Mouse (Mus musculus) limb, embryonic 15.5 days (tissue): Measurements from ENCODE around the gene Gm49369. TPM values are rescaled to one million over a fixed set of nuclear protein-coding genes. Genes with fewer than 3 reads are reported as not detected.

Source experiments
- ATAC-seq: fragments of 200-750 bp; cut with Nextera tagmentation; 2 replicates; pipeline ENCODE4 v1.8.0; 2017; ENCODE audit warnings: low read depth, moderate TSS enrichment; ENCODE audit not compliant: insufficient number of reproducible peaks, low FRiP score, low TSS enrichment
- H3K27ac ChIP-seq: fragments of 300-500 bp; sonication (generic); 2 replicates; pipeline ENCODE4 v1.5.1; 2015; ENCODE audit warnings: moderate library complexity, mild to moderate bottlenecking, inconsistent platforms
- H3K27me3 ChIP-seq: fragments of 300-500 bp; sonication (generic); 2 replicates; pipeline ENCODE4 v1.6.1; 2015; ENCODE audit warnings: inconsistent platforms
- H3K36me3 ChIP-seq: fragments of 300-500 bp; sonication (generic); 2 replicates; pipeline ENCODE4 v1.6.1; 2015; ENCODE audit warnings: inconsistent platforms
- H3K4me1 ChIP-seq: fragments of 300-500 bp; sonication (generic); 2 replicates; pipeline ENCODE4 v1.6.1; 2015; ENCODE audit warnings: inconsistent platforms
- H3K4me2 ChIP-seq: fragments of 300-500 bp; sonication (generic); 2 replicates; pipeline ENCODE4 v1.6.1; 2015; ENCODE audit warnings: mild to moderate bottlenecking, inconsistent platforms
- H3K4me3 ChIP-seq: fragments of 300-500 bp; sonication (generic); 2 replicates; pipeline ENCODE4 v1.5.1; 2015; ENCODE audit warnings: mild to moderate bottlenecking, inconsistent platforms
- H3K9ac ChIP-seq: fragments of 300-500 bp; sonication (generic); 2 replicates; pipeline ENCODE4 v1.6.1; 2015; ENCODE audit warnings: inconsistent platforms
- H3K9me3 ChIP-seq: fragments of 300-500 bp; sonication (generic); 2 replicates; pipeline ENCODE4 v1.6.1; 2016; ENCODE audit warnings: inconsistent platforms
- WGBS: fragments of 180-500 bp; shearing (Covaris S2); methylation state at CpG from one replicate; pipeline ENCODE4 v1.1.7; 2015; 5-methylcytosine and 5-hydroxymethylcytosine counted together
- polyA plus RNA-seq: library from polyadenylated mRNA; unstranded; fragments of >200 nt; fragmentation: Nextera tagmentation; extraction: Ambion mirVana; gene quantifications from 2 replicates; pipeline ENCODE4 v1.2.1, GENCODE M21; 2015

Gm49369 gene
- polyA plus RNA-seq, 1 experiment from 2014 or later: not detected

- H3K27me3 ChIP-seq: no peaks in the 10 kb centered on the region
- no peak for ATAC-seq
Measured at GRCm38 (mm10) chr7:142393191-142393590, 10.7 kb upstream of the Gm49369 start.

GRCm38 (mm10) chr7:142391609-142392008, 9.1 kb upstream of the Gm49369 start:
- Histone ChIP-seq H3K27me3 (no peaks in the 10 kb centered on the region), H3K9me3 (no peaks in the 10 kb centered on the region), H3K4me3 (no peak overlapping the region), H3K27ac (no peak overlapping the region), H3K4me1 (peaks cover 13% of the 10 kb centered on the region), H3K36me3 (no peaks in the 10 kb centered on the region), H3K4me2 (no peak overlapping the region), H3K9ac (no peak overlapping the region)
- 69% methylated on average over 4 of the region's 4 CpGs for WGBS
- ATAC-seq: no peak

More at GRCm38 (mm10) chr7:142393191-142393590, 10.7 kb upstream of the Gm49369 start:
- WGBS: 26% methylated on average over 4 of the region's 4 CpGs
- Histone ChIP-seq H3K9ac (no peak overlapping the region), H3K36me3 (no peaks in the 10 kb centered on the region), H3K4me1 (peaks cover 5% of the 10 kb centered on the region; the same call in 1 of the 2 replicates), H3K4me3 (no peak overlapping the region), H3K4me2 (no peak overlapping the region), H3K27ac (no peak overlapping the region), H3K9me3 (no peaks in the 10 kb centered on the region)

- Histone ChIP-seq H3K4me3 (no peak overlapping the region), H3K4me1 (peaks cover 18% of the 10 kb centered on the region), H3K9ac (no peak overlapping the region), H3K9me3 (no peaks in the 10 kb centered on the region), H3K27me3 (no peaks in the 10 kb centered on the region), H3K36me3 (no peaks in the 10 kb centered on the region), H3K27ac (no peak overlapping the region), H3K4me2 (no peak overlapping the region)
- 76% methylated on average over 3 of the region's 3 CpGs for WGBS
- ATAC-seq: no peak
Measured at GRCm38 (mm10) chr7:142391108-142391507, 8.6 kb upstream of the Gm49369 start.

GRCm38 (mm10) chr7:142389961-142390650, 7.6 kb upstream of the Gm49369 start:
- peaks cover 27% of the 10 kb centered on the region for H3K4me1 ChIP-seq
- no peak overlapping the region for H3K4me2 ChIP-seq
- no peak for ATAC-seq
- no peaks in the 10 kb centered on the region for H3K9me3 ChIP-seq
- WGBS: 91% methylated on average over 3 of the region's 3 CpGs
- H3K27me3 ChIP-seq: no peaks in the 10 kb centered on the region
- no peak overlapping the region for H3K9ac ChIP-seq
- H3K36me3 ChIP-seq: peaks cover 8% of the 10 kb centered on the region; the same call in 1 of the 2 replicates
- H3K27ac ChIP-seq: no peak overlapping the region
- no peak overlapping the region for H3K4me3 ChIP-seq

- H3K9me3 ChIP-seq: no peaks in the 10 kb centered on the region
- H3K27me3 ChIP-seq: no peaks in the 10 kb centered on the region
Measured at GRCm38 (mm10) chr7:142388740-142389139, 6.3 kb upstream of the Gm49369 start.

GRCm38 (mm10) chr7:142388198-142388597, 5.7 kb upstream of the Gm49369 start:
- no peak overlapping the region for H3K9ac ChIP-seq
- peaks cover 26% of the 10 kb centered on the region for H3K36me3 ChIP-seq
- H3K4me1 ChIP-seq: peaks cover 24% of the 10 kb centered on the region
- no peaks in the 10 kb centered on the region for H3K27me3 ChIP-seq
- H3K9me3 ChIP-seq: no peaks in the 10 kb centered on the region
- H3K4me3 ChIP-seq: peak overlapping the region; percentile 82
- peak overlapping the region; percentile 78 for H3K27ac ChIP-seq
- no peak for ATAC-seq
- H3K4me2 ChIP-seq: peak overlapping the region; percentile 83
- WGBS: 93% methylated on average over 1 of the region's 1 CpGs

More at GRCm38 (mm10) chr7:142388740-142389139, 6.3 kb upstream of the Gm49369 start:
- ATAC-seq: no peak
- Histone ChIP-seq H3K4me3 (no peak overlapping the region), H3K27ac (no peak overlapping the region), H3K36me3 (peaks cover 21% of the 10 kb centered on the region), H3K9ac (no peak overlapping the region), H3K4me1 (peaks cover 24% of the 10 kb centered on the region), H3K4me2 (no peak overlapping the region)
- 92% methylated on average over 2 of the region's 2 CpGs for WGBS

- Histone ChIP-seq H3K4me3 (peak within 1 kb of the TSS; percentile 82), H3K4me1 (peaks cover 24% of the 10 kb centered on the region), H3K9me3 (no peaks in the 10 kb centered on the region), H3K9ac (peak within 1 kb of the TSS; percentile 86), H3K36me3 (peaks cover 32% of the 10 kb centered on the region), H3K27me3 (no peaks in the 10 kb centered on the region), H3K4me2 (peak within 1 kb of the TSS; percentile 83), H3K27ac (peak within 1 kb of the TSS; percentile 78)
- WGBS: 0% methylated on average over 55 of the region's 55 CpGs
- peak; percentile 91 for ATAC-seq
Measured at GRCm38 (mm10) chr7:142387419-142388148, 5.1 kb upstream of the Gm49369 start, which contains the start of gene Ctsd. TSS of gene Ctsd (minus strand) at chr7:142388038.

GRCm38 (mm10) chr7:142386621-142387201, 4.2 kb upstream of the Gm49369 start:
- Histone ChIP-seq H3K27ac (peak overlapping the region; percentile 40; the same call in 1 of the 2 replicates), H3K4me1 (peaks cover 24% of the 10 kb centered on the region), H3K4me2 (peak overlapping the region; percentile 83), H3K9ac (peak overlapping the region; percentile 86), H3K9me3 (no peaks in the 10 kb centered on the region), H3K27me3 (no peaks in the 10 kb centered on the region), H3K36me3 (peaks cover 41% of the 10 kb centered on the region), H3K4me3 (peak overlapping the region; percentile 82)
- ATAC-seq: no peak
- WGBS: 54% methylated on average over 6 of the region's 6 CpGs

GRCm38 (mm10) chr7:142385742-142386403, 3.4 kb upstream of the Gm49369 start:
- H3K36me3 ChIP-seq: peaks cover 49% of the 10 kb centered on the region
- ATAC-seq: no peak

GRCm38 (mm10) chr7:142384306-142384705, 1.8 kb upstream of the Gm49369 start:
- peaks cover 65% of the 10 kb centered on the region for H3K36me3 ChIP-seq
- peaks cover 24% of the 10 kb centered on the region for H3K4me1 ChIP-seq

More at GRCm38 (mm10) chr7:142385742-142386403, 3.4 kb upstream of the Gm49369 start:
- H3K27me3 ChIP-seq: no peaks in the 10 kb centered on the region
- no peak overlapping the region for H3K27ac ChIP-seq
- peak overlapping the region; percentile 82; the same call in 1 of the 2 replicates for H3K4me3 ChIP-seq
- H3K9me3 ChIP-seq: no peaks in the 10 kb centered on the region
- H3K4me1 ChIP-seq: peaks cover 24% of the 10 kb centered on the region
- 96% methylated on average over 3 of the region's 3 CpGs for WGBS
- 0 out of 2 replicates have a peak overlapping the region, but pooled peaks have one; percentile 86 for H3K9ac ChIP-seq
- H3K4me2 ChIP-seq: peak overlapping the region; percentile 83

GRCm38 (mm10) chr7:142381175-142381574, 1.3 kb downstream of the Gm49369 start:
- H3K4me2 ChIP-seq: no peak overlapping the region
- H3K4me3 ChIP-seq: no peak overlapping the region
- WGBS: 90% methylated on average over 4 of the region's 4 CpGs
- peaks cover 96% of the 10 kb centered on the region for H3K36me3 ChIP-seq
- H3K9ac ChIP-seq: no peak overlapping the region
- ATAC-seq: no peak
- no peak overlapping the region for H3K27ac ChIP-seq
- no peaks in the 10 kb centered on the region for H3K27me3 ChIP-seq
- no peaks in the 10 kb centered on the region for H3K9me3 ChIP-seq
- peaks cover 9% of the 10 kb centered on the region for H3K4me1 ChIP-seq

More at GRCm38 (mm10) chr7:142384306-142384705, 1.8 kb upstream of the Gm49369 start:
- H3K27me3 ChIP-seq: no peaks in the 10 kb centered on the region
- H3K4me2 ChIP-seq: no peak overlapping the region
- no peaks in the 10 kb centered on the region for H3K9me3 ChIP-seq
- ATAC-seq: no peak
- WGBS: 78% methylated on average over 10 of the region's 10 CpGs
- no peak overlapping the region for H3K27ac ChIP-seq
- no peak overlapping the region for H3K9ac ChIP-seq
- H3K4me3 ChIP-seq: no peak overlapping the region
